Mouse (Mus musculus) cerebellum, postnatal 36 days (tissue): ENCODE measurements around the gene Cryba2.

Source experiments
- DNase-seq, 2 experiments: peaks; one replicate each; pipeline ENCODE4 v3.0.0; 2021 to 2022; ENCODE audit warnings: mixed read lengths in 2 of 2

Gene Cryba2

DNA sequence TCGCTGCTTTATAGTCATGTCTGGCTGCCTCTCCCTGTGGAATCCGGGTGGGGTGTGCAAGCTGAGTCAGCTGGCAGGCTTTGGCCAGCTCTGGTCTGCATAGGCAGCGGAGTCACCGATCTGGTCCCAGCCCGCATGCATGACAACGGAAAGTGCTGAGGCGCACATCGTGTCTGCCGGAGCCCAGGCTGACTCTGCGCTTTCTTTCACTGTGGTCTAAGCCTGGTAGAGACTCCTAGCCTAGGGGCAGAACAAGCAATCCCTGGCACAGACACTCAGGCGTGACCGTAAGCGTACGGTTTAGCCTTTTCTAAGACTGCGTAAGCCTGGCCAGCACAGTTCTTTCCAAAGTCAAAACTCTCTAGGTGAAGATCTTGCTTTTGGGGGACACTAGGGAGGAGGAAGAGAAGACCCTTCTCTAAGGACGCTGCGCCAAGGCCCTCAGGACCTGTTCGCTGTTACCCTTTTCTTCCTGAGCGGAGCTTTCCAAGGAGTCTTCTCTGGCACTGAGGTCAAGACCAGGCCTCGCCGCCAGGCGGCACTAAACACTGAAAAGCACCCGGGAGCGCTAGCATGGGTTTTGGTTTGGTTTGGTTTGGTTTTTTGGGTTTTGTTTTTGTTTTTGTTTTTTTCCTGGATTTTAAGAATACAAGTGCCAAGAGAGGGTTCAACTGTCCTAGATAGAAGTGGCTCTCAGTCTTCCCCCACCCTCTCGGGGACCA, at the start of gene Cryba2:
Gene Cryba2 (minus strand): TSS at position 10 of the 722 bp plus-strand sequence.
- peak; percentile 71 to 74 for DNase-seq

DNA sequence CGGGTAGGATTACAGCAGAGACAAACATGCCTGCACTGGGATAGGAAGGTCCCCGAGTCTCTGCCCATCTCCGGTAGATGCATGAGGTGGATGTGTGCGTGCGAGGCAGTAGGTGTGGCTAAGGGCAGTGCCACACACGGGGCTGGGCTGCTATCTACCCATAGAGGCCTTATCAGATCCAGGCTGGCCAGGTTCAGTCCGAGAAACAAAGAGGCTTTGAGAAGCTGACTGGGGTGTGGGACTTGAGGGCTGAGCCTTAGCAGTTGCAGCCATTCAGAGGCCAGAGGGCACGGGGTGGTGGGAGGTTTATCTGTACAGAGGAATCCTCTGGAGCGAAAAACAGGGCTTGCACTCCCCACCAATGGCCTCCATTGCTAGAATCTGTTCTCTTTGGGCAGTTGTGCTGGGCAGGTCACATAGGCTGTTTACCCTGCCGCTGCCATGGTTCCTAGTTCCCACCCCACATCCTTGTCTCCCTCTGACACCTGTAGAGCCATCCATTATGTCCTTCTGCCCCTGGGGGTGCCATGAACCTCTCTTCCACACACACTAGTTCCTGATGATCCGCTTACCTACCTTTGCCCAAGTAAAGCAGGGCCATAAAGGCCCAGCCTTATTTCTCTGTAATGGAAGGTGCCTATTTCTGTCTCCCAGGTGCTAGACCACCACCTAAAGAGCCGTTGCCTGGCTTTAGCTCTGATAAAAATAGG, 48.9 kb upstream of the Cryba2 start:
- DNase-seq = no peak

DNA sequence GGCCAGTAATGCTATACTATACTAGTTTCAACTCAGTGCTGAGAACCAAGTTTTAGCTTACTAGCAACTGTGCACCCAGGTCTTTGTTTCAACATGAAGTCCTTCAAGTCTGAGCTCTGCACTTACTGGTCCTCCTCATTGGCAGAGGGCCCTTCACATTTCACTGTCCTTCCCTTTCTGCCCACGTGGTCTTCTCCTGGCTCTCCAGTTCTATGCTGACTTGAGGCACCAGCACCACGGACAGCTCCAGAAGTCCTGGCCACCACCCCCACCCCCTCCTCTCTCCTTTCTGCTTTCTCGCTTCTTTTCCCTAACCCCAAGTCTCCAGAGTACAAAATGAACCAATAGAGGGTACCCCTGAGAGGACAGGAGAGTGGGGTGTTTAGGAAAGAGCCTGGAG, 46.8 kb upstream of the Cryba2 start:
- no peak for DNase-seq

DNA sequence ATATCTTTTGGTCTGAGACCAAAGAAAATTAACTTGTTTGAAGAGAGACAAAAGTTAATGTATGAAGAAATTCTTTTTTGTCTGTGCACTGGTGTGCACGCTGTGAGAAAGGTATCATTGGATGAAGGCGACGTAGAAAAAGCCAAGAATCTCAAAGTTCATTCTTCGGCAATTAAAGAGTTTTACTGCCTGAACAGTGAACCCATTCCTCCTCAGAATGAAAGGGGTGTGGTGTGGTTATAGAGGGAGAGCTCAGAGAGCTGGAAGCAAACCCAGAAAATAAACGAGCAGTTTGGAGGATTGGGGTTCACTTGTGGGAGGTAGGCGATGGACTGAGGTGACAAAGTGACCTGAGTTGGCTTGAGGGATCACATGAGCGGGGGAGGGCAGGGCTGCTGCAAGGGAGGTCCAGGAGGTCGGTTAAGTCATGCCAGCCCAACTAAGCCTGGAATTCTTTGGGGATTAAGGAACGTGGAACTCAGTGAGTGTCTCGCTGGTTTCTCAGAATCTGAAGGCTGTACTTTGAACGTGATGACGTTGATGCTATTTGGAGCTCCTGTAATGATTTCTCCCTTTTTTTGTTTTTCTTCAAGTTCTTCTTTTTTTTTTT, 43.4 kb upstream of the Cryba2 start:
- no peak for DNase-seq

DNA sequence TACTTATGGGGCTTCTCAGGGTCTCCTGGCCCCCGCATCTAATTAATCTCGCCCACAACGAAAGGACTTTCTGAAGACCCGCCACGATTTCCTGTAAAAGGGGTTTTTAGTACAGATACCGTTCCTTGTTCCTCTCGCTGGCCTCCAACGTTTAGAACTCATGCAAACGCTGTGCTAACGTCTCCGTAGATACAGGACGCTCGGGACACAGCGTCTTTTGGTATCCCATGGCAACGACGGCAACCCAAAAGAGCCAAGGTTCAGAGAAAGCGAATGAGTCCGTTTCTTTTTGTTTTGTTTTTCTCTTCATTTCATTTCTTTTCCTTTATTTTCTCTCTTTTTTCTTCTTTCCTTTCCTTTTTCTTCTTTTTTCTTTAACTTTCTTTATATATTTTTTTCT, 42.5 kb upstream of the Cryba2 start, which contains the start of gene Cfap65:
Gene Cfap65 (minus strand): TSS at position 198 of the 400 bp plus-strand sequence.
- DNase-seq = peak; percentile 63

DNA sequence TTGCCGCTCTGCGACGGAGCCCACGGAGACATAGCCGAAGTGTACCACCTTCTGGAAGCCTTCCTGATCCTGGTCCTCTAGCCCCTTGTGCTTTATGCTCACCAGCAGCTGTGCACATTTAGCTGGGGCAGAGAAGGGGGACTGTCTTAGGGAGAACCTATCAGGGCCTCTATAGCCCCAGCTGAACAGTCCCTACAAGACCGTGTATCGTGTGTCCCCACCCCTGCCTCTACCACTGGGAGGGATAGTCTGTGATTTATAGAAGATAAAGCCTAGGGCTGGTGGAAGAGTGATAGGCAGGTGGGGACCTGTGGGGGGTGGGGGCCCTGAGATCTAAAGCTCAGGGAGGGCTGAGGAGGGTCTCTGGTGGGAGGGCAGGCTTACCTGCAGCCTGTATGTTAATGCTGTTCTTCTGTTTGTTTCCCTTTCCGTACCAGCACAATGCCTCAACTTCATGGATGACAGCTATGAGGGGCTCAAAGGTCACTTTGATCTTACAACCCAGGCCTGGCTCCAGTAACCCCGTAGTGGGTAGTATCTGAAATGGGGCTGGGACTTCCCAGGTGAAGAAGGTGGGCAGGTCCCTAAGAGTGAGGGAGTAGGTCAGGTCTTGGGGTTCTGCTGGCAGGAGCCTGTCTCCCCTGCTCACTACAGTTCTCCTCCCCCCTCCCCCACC, 34.8 kb upstream of the Cryba2 start:
- DNase-seq = no peak

DNA sequence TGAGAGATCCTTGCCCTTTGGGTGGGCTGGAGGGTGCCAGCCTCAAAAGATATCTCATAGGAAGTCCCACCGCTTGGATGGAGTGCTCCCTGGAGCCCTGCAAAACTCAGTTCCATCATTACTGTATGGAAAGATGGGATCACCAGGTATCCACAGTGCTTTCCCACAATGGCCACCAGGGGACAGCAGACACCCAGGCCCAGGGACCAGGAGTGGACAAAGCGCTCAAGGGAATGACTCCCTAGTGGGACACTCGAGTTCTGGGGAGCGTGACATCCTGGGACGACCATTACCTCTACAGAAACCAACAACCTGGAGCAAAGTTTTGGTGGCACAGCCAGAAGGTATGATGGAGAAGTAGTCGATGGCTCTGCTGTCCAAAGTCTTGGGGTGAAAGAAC, 33.8 kb upstream of the Cryba2 start:
- DNase-seq = peak; percentile 44 to 51

DNA sequence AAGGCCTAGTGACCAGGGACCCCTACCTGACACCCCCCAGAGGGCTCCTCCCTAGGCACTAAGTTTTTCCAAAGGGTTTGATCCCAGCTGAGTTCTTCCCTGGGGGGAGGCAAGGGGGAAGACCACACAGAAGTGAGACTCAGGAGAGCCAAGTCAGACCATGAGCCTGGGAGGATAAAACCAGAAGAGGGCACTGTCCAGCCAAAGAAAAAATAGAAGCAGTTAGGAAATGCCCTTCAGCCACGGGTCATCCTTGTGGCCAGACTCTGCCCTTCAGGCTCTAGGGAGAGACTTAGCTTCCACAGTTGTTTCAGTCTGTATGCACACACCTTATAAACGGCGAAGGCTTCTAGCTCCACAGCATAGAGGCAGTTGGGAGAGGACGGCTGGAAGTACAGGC, 31.5 kb upstream of the Cryba2 start:
- no peak for DNase-seq

DNA sequence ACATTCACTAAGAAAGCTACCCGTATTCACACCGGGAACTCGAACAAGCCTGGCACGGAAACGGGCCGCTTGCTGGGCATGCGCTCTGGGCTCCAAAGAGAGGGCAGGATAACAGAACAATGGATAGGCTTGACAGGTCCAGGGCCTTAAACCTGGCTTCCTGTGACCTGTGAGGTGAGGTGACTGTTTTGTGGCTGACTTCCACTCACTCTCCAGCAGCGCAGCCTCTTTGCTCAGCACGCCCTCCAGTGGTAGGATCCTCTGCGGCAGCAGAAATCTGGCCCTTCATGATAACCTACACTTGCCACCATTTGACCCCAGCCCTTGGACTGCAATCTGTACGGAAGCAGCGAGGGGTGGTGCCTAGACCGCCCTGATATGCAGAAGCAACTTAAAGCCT, 22.8 kb upstream of the Cryba2 start:
- DNase-seq = no peak

DNA sequence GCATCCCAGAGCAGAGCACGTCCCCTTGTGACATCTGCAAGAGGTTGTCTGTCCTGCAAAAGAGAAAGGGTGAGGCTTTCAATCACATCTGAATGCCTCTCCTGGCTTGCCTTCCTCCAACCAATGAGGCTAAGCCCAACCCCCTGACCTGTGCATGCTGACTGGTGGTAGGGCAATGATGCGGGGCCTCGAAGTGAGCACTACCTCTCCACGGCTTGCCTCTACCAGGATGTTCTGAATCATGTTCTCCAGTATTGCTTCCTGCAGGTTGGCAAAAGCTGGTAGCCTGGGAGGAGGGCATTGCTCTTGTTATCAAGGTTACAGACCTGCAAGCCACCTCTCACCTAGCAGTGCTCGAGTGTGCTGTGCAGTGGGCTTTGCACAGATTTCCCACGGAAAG, 9.2 kb upstream of the Cryba2 start:
- DNase-seq = no peak

DNA sequence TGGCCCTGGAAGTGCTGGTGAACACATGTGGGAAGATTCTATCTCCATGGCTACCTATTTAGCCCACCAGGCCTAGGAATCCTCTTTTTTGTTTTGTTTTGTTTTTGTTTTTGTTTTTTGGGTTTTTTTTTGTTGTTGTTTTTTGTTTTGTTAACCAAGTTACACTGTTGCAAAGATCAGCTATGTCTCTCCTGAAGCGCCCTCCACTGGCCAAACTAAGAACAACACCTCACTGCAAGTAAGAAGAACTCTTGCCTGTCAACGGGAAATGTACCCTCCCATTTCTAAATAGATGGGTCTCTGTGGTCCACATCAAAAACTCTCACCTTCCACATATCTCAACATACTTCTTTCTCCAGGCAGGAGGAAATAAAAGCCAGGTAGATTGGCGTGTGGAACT, 8.7 kb upstream of the Cryba2 start:
- DNase-seq = peak; percentile 69 to 72

DNA sequence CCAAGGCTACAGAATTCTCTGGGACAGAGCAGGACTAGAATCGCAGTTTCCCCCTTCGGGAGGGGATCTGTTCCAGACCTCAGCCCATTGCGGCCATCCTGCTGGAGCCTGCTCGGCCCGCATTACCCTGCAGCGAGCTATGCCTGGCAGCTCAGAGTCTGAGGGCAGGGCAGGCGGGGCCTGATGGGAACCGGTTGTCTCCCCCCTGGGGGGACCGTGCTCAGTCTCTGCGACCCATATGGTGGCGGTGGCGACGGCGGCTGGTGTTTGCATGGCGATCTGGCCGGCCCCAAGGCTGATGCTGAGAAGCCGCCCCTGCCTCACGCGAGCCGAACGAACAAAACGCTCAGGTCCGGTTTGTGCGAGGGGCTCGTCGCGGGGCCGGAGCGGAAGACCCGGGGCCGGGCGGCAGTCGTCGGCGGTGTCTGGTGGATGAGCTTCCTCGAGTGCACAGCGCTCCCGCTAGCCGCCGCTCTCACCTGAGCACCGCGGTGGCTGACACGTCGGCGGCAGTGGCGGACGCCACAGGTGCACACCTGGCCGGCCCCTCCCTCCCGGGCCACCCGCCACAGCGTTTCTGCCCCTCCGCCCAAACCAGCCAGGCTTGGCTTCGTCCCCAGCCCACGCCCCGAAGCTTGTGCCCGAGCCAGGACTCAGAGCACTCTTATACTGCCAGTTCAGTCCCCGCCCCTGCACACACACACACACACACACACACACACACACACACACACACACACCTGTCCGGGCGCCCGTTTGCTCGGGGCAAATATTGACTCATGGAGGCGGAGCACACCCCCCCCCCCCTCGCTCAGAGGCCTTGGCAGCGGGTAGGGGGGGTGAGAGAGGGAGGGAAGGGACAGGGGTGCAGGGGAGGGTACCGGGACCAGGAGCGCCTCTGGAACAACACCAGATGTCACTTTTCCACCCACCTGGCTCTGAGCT, 7.7 kb upstream of the Cryba2 start:
- no peak for DNase-seq

DNA sequence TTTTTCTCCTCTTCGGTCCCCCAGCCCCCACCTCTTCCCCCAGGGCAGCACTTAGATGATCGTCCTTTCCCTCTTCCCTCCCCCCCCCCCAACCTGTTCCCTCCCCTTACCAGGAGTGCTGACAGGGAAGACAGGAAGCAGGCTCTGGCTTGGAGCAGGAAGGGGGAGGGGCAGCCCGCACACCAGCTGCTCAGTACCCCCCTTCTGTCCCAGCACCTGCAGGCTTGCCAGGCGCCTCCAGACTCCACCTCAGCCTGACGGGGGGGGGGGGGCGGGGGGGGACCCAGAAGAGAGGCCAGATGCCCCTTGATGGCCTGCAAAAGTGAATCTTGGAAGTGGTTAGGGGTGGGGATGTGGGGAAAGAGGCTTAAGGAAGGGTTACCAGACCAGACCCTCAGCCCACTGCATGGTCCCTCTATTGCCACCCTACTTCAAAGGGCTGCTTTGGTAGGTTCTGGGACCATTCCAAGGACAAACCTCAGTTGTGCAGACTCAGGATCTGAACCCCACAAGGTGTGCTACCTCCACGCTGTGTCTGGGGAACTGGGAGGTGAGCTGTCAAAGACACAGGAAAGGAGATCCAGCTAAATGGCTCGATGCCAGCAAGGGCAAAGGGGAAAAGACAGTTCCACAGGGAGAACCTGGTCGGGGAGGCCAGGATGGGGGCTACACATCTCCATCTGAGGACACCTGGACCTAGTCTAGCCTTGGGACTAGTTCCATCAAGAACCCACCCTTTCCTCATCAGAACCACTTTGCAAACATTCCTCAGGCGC, 5.9 kb upstream of the Cryba2 start:
- no peak for DNase-seq

DNA sequence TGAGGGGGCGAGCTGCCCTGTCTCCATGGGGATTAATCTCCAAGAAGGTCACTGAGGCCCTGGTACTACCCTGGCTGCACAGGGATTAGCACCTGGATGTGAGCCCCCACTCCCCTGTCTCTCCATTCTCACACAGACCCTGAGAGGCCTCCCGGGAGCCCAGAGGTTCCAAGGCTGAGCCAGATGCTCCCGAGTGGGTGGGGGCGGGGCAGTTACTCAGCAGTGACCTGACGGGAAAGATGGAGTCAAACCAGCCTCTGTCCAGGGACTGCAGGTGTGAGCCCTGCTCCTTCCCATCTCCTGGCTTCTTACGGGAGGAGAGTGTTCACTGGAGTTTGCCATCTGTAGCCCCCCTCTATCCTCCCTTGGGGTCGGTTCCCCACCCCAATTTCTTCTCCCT, 5.0 kb upstream of the Cryba2 start:
- no peak for DNase-seq

DNA sequence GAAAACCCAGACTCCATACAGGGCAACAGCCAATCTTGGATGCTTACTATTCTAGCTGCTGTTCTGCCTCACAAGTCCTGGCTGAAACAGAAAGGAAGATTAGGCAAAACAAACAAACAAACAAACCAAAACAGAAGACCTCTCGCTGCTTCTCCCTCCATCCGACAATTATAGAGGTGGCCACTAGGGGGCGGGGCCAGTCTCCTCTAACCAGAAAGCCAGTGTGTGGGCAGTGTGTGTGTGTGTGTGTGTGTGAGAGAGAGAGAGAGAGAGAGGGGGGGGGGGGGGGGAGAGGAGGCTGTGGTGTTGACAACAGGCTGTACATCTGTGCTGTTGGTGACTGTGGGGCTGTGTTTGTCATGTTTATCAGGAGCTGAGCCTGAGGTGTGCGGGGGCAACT, 2.0 kb upstream of the Cryba2 start:
- peak; percentile 71 to 75 for DNase-seq

DNA sequence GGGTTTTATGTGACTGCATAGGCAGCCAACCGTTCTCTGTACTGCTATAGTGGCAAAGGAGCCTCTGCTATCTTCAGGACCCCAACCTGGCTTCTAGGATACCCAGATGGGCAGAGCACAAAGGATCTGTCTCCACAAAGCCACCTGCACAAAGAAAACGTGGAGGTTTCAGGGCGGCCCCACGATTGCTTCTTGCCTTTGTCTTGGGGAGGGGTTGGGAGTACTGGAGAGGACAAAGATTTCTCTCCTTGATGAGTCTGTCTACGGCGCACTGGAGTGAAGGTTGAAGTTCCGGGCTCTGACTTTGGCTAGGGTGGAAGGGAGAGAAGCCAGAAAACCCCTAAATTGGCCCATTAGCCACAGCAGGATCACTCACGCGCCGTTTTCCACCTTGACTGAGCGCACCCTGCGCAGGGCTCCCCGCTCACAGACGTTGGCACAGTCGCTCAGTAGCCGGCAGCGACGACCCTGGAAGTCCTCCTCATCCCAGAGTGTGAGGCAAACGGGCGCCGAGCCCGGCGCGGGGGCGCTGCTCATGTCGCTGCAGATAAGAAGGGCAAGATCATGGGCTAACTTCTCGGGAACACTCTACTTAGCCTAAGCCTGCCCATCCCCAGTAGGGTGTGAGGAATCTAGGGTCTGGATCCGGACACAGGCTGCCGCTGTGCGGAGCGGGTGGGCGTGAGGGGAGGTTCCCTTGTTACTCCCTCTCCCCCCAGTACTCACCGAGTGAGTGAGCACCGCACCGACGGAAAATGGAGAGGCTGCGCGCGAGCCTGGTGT, 401 bp downstream of the Cryba2 start:
- DNase-seq = no peak

DNA sequence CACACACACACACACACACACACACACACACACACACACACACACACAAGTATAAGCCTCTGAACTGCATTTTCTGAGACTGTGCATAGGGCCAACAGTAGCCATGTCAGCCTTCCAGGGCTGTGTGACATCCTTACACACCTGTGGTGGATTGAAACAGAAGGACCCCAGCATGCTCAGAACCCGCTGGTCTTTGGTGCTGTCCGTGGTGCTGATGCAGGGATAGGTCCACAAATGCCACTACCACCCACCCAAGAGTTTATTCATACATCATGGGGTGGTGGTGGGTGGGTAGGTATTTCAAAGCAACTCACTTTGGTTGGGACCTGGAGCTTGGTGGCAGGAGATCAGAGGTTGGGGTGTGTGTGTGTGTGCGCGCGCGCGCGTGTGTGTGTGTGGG, 1.4 kb downstream of the Cryba2 start:
- DNase-seq = no peak

DNA sequence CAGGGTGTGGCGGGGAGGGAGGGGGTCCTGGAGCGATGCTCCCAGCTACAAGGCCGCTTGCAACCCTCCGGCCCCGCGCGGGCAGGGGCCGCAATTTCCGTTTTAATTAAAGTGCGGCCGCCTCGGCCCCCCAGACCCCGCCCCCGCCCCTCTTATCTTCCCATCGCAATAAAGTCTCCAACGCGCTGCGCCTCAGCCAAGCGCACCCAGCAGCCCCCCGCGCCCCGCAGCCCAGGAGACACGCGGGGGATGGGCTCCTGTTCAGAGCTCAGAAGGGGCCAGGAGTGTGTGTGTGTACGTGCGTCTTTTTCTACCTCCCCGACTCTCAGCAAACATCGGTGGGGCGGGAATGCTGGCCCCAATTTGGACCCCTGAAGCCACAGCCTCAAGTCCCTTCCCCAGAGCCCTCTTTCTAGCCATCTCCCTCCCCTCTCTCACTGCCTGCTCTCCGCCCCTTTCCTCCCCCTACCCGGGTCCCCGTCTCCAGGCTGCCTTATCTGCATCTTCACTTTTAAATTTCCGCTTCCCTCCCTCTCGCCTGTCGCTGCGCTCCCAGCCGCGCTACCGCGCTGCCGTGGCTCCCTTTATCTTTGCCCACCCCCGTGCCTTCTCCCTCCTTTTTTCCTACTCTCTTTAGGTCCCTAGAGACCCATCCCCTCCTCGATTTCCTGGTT, 7.4 kb downstream of the Cryba2 start, which contains the start of gene Fev:
Gene Fev (minus strand): TSS at position 51 of the 674 bp plus-strand sequence.
- no peak for DNase-seq

DNA sequence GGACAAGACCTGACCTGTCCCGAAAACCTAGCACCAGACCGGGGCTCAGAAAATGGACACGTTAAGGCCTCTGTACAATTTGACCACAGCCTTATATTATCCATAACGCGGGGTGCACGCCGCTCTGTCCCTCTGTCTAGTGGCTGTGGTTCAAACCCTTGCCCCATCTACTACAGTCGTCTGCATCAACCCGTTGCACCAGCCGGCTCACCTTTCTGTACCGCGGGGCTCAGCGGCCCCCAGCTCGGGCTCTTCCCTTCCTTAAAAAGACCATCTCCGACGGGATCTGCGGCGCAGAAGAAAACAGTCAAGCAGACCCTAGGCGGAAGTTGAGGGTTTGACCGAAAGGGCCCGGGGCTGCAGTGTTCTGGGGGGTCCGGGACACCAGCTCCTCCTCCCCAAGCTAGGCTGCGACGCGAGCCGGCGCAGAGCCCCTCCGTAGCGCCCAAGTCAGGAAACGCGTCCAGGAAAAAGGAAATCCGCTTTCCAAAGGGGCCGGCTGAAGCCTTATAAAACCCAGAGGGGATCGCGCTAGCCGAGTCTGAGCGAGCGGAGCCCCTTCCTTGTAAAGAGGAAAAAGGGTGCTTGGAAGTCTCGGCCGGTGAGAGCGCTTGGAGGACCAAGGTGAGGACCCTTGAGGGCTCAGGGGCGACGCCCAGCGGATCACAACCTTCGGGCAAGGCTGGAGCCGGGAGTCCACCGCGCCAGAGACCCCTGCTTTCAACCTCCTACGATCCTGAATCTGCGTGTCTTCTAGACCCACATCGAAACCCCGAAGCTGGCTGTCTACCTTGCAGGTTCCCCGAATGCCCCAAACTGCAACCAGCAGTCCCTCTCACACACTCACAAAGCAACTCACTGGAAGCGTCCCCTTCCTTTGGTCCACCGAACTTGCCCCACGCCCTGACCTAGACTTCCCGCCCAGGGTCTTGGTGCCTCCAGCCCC, 8.5 kb downstream of the Cryba2 start:
- DNase-seq = no peak
